Mouse (Mus musculus): ENCODE results near the gene H2al2a.
"Not testable (repeated sequence)": the region's sequence is repeated elsewhere in the genome, so short reads cannot be mapped to it uniquely, and the experiment has no call there.

The H2al2a gene

GRCm38 (mm10) chr2:17975601-17976327, 21.0 kb downstream of the H2al2a start:
- no peak for DNase-seq (ENCODE audit: low read depth, low spot score)

GRCm38 (mm10) chr2:17973868-17974440, 22.8 kb downstream of the H2al2a start:
- DNase-seq (ENCODE audit: low read depth, low spot score): no peak

GRCm38 (mm10) chr2:17973246-17973645, 23.5 kb downstream of the H2al2a start:
- DNase-seq (ENCODE audit: low read depth, low spot score): no peak

GRCm38 (mm10) chr2:17972843-17973242, 23.9 kb downstream of the H2al2a start:
- DNase-seq (ENCODE audit: low read depth, low spot score): no peak

- DNase-seq (ENCODE audit: low read depth, low spot score): no peak
These were observed 25.4 kb downstream of the H2al2a start for GRCm38 (mm10) chr2:17971407-17971806.

GRCm38 (mm10) chr2:17970662-17971061, 26.1 kb downstream of the H2al2a start:
- DNase-seq (ENCODE audit: low read depth, low spot score): no peak

GRCm38 (mm10) chr2:17970187-17970586, 26.6 kb downstream of the H2al2a start:
- no peak for DNase-seq (ENCODE audit: low read depth, low spot score)

GRCm38 (mm10) chr2:17968571-17968970, 28.2 kb downstream of the H2al2a start:
- no peak for DNase-seq (ENCODE audit: low read depth, low spot score)

- not testable (repeated sequence) for DNase-seq (ENCODE audit: low read depth, low spot score)
These were observed 28.7 kb downstream of the H2al2a start for GRCm38 (mm10) chr2:17968037-17968436.

- no peak for DNase-seq (ENCODE audit: low read depth, low spot score)
These were observed 37.3 kb downstream of the H2al2a start for GRCm38 (mm10) chr2:17959501-17959900.

- no peak for DNase-seq (ENCODE audit: low read depth, low spot score)
These were observed 49.9 kb downstream of the H2al2a start for GRCm38 (mm10) chr2:17946875-17947274.

Measured in retina, adult 2 months (tissue).